ENCODE assay signal across 27 mouse cellular contexts in genomic region chr17:88004892-88005291, GRCm38 (mm10).
"Had no signal": no experiment of that assay in that cellular context is flagged by ENCODE, and none has a peak within 500 bp of the region (broad histone marks: within the 10 kb centered on the region; RNA-seq: fewer than 3 reads in every experiment).

No protein-coding gene starts in this region.

- ATAC-seq: hindbrain, embryonic 16.5 days; inflammation-experienced regulatory T-cells, adult 6 months; intestine, postnatal 0 days; liver, embryonic 12.5 days had no signal

- H3K9me3 ChIP-seq: heart, embryonic 13.5 days; heart, embryonic 15.5 days; hindbrain, embryonic 10.5 days; hindbrain, embryonic 12.5 days; kidney, embryonic 15.5 days; limb, embryonic 13.5 days; limb, embryonic 15.5 days; liver, embryonic 12.5 days had no signal

- H3K27ac ChIP-seq: gastrocnemius, adult 2 months; heart, adult 2 months; heart, embryonic 15.5 days; hindbrain, embryonic 10.5 days; hindbrain, embryonic 12.5 days; hindbrain, embryonic 14.5 days; kidney, embryonic 15.5 days; kidney, postnatal 0 days; limb, embryonic 13.5 days; limb, embryonic 15.5 days; liver, embryonic 12.5 days; liver, embryonic 14.5 days had no signal

- DNase-seq: gastrocnemius, adult 2 months; gastrocnemius, postnatal 10 days; gastrocnemius, postnatal 25 days; heart, adult 2 months; heart, postnatal 14 days; heart, postnatal 4 days; kidney, adult 18-20 months; kidney, adult 9 months; kidney, postnatal 14 days; kidney, postnatal 36 days; layer of hippocampus, adult 9-11 months; layer of hippocampus, postnatal 36 days; left cerebral cortex, postnatal 4 days had no signal

- H3K4me3 ChIP-seq: gastrocnemius, adult 2 months; heart, adult 2 months; heart, embryonic 13.5 days; heart, embryonic 15.5 days; hindbrain, embryonic 10.5 days; hindbrain, embryonic 12.5 days; kidney, embryonic 15.5 days; limb, embryonic 13.5 days; limb, embryonic 15.5 days; liver, embryonic 12.5 days had no signal

- H3K4me2 ChIP-seq: heart, embryonic 13.5 days; heart, embryonic 15.5 days; hindbrain, embryonic 12.5 days; hindbrain, embryonic 14.5 days; kidney, embryonic 15.5 days; limb, embryonic 13.5 days; limb, embryonic 15.5 days; liver, embryonic 12.5 days had no signal

- H3K4me1 ChIP-seq: heart, embryonic 13.5 days; heart, embryonic 15.5 days; hindbrain, embryonic 10.5 days; hindbrain, embryonic 12.5 days; kidney, embryonic 15.5 days; limb, embryonic 13.5 days; limb, embryonic 15.5 days; liver, embryonic 12.5 days had no signal

- H3K9ac ChIP-seq: heart, embryonic 13.5 days; heart, embryonic 15.5 days; hindbrain, embryonic 12.5 days; hindbrain, embryonic 14.5 days; kidney, embryonic 15.5 days; limb, embryonic 13.5 days; limb, embryonic 15.5 days; liver, embryonic 12.5 days; liver, embryonic 14.5 days had no signal

- H3K27me3 ChIP-seq: heart, embryonic 13.5 days; heart, embryonic 15.5 days; hindbrain, embryonic 12.5 days; kidney, embryonic 15.5 days; limb, embryonic 13.5 days; limb, embryonic 15.5 days; liver, embryonic 12.5 days had no signal
